Mouse (Mus musculus): Measurements from ENCODE around the gene Slc16a14.

Slc16a14 gene

GRCm38 (mm10) chr1:84866231-84866630, 68.7 kb downstream of the Slc16a14 start:
- DNase-seq (ENCODE audit: low spot score) = no peak

- DNase-seq (ENCODE audit: low spot score) = no peak
Observed at GRCm38 (mm10) chr1:84864645-84865044, 70.3 kb downstream of the Slc16a14 start.

- no peak for DNase-seq (ENCODE audit: low spot score)
Observed at GRCm38 (mm10) chr1:84861255-84861630, 73.7 kb downstream of the Slc16a14 start.

- DNase-seq (ENCODE audit: low spot score) = no peak
Observed at GRCm38 (mm10) chr1:84860360-84861254, 74.3 kb downstream of the Slc16a14 start.

GRCm38 (mm10) chr1:84859597-84859996, 75.3 kb downstream of the Slc16a14 start:
- no peak for DNase-seq (ENCODE audit: low spot score)
